11 mouse cellular contexts compared by ENCODE assay signal in genomic region chr5:132490326-132490725, GRCm38 (mm10). TPM values are rescaled to one million over a fixed set of nuclear protein-coding genes. Genes with fewer than 3 reads are reported as not detected.
DNase-seq lines count a peak whose midpoint lies in the region; ATAC-seq lines count a peak whose summit lies in the region.
"Had no signal": no experiment of that assay in that cellular context is flagged by ENCODE, and none has a peak within 500 bp of the region (broad histone marks: within the 10 kb centered on the region; RNA-seq: fewer than 3 reads in every experiment).

No protein-coding gene starts in this region.

- DNase-seq in adrenal gland, postnatal 10 days = peak; percentile 57
- no peak for DNase-seq in adrenal gland, postnatal 4 days (ENCODE audit: low spot score in 2 of 2)
- DNase-seq in heart, adult 11 months = peak; percentile 87
- no peak for DNase-seq in heart, postnatal 4 days
- DNase-seq in cerebellum, postnatal 14 days = peak; percentile 30 to 58
- DNase-seq in right cerebral cortex, postnatal 4 days = no peak
- no peak for DNase-seq in liver, embryonic 11.5 days (ENCODE audit: low spot score)

- no peak overlapping the region for H3K9ac ChIP-seq in limb, embryonic 15.5 days
- no peak overlapping the region for H3K9ac ChIP-seq in liver, embryonic 11.5 days (ENCODE audit: low read depth, low read length)
- H3K9ac ChIP-seq: liver, embryonic 14.5 days had no signal

- H3K27me3 ChIP-seq in limb, embryonic 15.5 days = no peaks in the 10 kb centered on the region
- H3K27me3 ChIP-seq in liver, embryonic 11.5 days (replicated peaks; ENCODE audit: control insufficient read depth, insufficient read depth, low read length) = no peaks in the 10 kb centered on the region

- no peaks in the 10 kb centered on the region for H3K9me3 ChIP-seq in limb, embryonic 15.5 days
- H3K9me3 ChIP-seq in liver, embryonic 11.5 days (ENCODE audit: control insufficient read depth, low read length) = no peaks in the 10 kb centered on the region
- H3K9me3 ChIP-seq: midbrain, embryonic 10.5 days had no signal

- peaks cover 46% of the 10 kb centered on the region for H3K4me1 ChIP-seq in limb, embryonic 15.5 days
- no peaks in the 10 kb centered on the region for H3K4me1 ChIP-seq in liver, embryonic 11.5 days (replicated peaks; ENCODE audit: control insufficient read depth, insufficient read depth, low read length)

- H3K27ac ChIP-seq in limb, embryonic 15.5 days = 0 out of 2 replicates have a peak overlapping the region, but pooled peaks have one; percentile 29
- H3K27ac ChIP-seq in liver, embryonic 11.5 days (ENCODE audit: low read depth, low read length) = no peak overlapping the region
- H3K27ac ChIP-seq: kidney, postnatal 0 days; liver, embryonic 14.5 days had no signal

- H3K36me3 ChIP-seq in limb, embryonic 15.5 days = no peaks in the 10 kb centered on the region
- no peaks in the 10 kb centered on the region for H3K36me3 ChIP-seq in liver, embryonic 11.5 days (ENCODE audit: control insufficient read depth, insufficient read depth, low read length)
- H3K36me3 ChIP-seq: midbrain, embryonic 10.5 days had no signal

- no peak for ATAC-seq in limb, embryonic 15.5 days (ENCODE audit: insufficient number of reproducible peaks, low FRiP score, low TSS enrichment, low read depth)
- no peak for ATAC-seq in liver, embryonic 11.5 days (replicated peaks; ENCODE audit: low FRiP score)

- H3K4me2 ChIP-seq in limb, embryonic 15.5 days = no peak overlapping the region
- no peak overlapping the region for H3K4me2 ChIP-seq in liver, embryonic 11.5 days

- WGBS in limb, embryonic 15.5 days = 84% methylated on average over 1 of the region's 1 CpGs
- 88% methylated on average over 1 of the region's 1 CpGs for WGBS in liver, embryonic 11.5 days

- H3K4me3 ChIP-seq in limb, embryonic 15.5 days = no peak overlapping the region
- no peak overlapping the region for H3K4me3 ChIP-seq in liver, embryonic 11.5 days (ENCODE audit: low read depth, low read length)
- H3K4me3 ChIP-seq: midbrain, embryonic 10.5 days had no signal

RNA-seq across cellular contexts. Expression of gene Auts2, which starts 52.8 kb away (rescaled TPM):
- total RNA-seq in adrenal gland, postnatal 10 days (2021) = 10 to 100 TPM; 24.7 to 47.4 TPM
- total RNA-seq in adrenal gland, postnatal 4 days (2021) = 10 to 100 TPM; 72.9 to 80.5 TPM
- total RNA-seq in heart, postnatal 4 days (2021) = 10 to 100 TPM; 49.0 to 51.4 TPM
- polyA plus RNA-seq in limb, embryonic 15.5 days (2015; fragmentation: Nextera tagmentation; extraction: Ambion mirVana) = 31.5 and 34.0 TPM in 2 replicates
- polyA plus RNA-seq in liver, embryonic 11.5 days (2014; fragmentation: Nextera tagmentation; extraction: Ambion mirVana) = 10.0 and 13.8 TPM in 2 replicates

Comparison
In these comparisons a context has a peak if more than half of its experiments do, and no peak if none do; other contexts are left out.
1. DNase-seq: peak in adrenal gland, postnatal 10 days (single experiment), heart, adult 11 months (single experiment) and cerebellum, postnatal 14 days (2 of 2); none in adrenal gland, postnatal 4 days (0 of 2), heart, postnatal 4 days (single experiment), right cerebral cortex, postnatal 4 days (single experiment) and liver, embryonic 11.5 days (single experiment).